14 mouse cellular contexts compared by ENCODE assay signal in the genomic region with DNA sequence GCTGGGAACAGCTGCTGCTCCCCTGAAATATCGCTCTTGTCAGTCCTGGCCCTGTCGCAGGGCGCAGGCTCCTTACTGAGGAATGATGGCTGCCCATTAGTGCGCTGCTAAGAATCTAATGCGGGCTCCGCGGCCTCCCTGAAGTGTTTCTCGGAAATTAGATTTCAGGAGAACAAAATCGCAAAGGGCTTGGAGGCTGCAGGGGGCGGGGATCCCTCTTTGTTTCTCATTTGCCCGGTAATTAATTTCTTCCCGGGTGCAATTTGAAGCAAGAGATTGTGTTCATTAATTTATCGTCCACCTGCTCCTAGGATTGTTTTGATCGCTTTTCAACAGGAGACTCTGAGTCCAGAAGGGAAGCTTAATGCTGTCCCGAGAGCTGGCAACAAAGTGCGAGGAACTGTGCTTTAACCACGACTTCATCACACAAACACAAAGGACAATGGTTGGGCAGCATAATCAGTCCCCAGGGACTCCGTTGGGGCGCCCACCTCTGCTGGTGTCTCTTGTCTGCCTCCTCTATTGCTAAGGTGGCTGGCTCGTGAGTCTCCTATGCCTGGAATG.
DNase-seq lines count a peak whose midpoint lies in the region; ATAC-seq and TF ChIP-seq lines count a peak whose summit lies in the region.
"Had no signal": no experiment of that assay in that cellular context is flagged by ENCODE, and none has a peak within 500 bp of the region (broad histone marks: within the 10 kb centered on the region; RNA-seq: fewer than 3 reads in every experiment).

No protein-coding gene starts in this region.

- no peaks in the 10 kb centered on the region for H3K79me2 ChIP-seq in heart, adult 2 months (replicated peaks; ENCODE audit: control insufficient read depth, insufficient read depth, low read length)

- H3K9me3 ChIP-seq in heart, embryonic 13.5 days, result no peaks in the 10 kb centered on the region
- H3K9me3 ChIP-seq in embryonic facial prominence, embryonic 11.5 days (replicated peaks; ENCODE audit: control insufficient read depth, low read length), result no peaks in the 10 kb centered on the region
- H3K9me3 ChIP-seq in hindbrain, postnatal 0 days (ENCODE audit: low read length), result no peaks in the 10 kb centered on the region
- no peaks in the 10 kb centered on the region for H3K9me3 ChIP-seq in liver, postnatal 0 days (ENCODE audit: low read length)
- H3K9me3 ChIP-seq: embryonic facial prominence, embryonic 13.5 days had no signal

- TF ChIP-seq CTCF in heart, adult 2 months (IDR thresholded peaks at IDR 0.05), result no peak
- TF ChIP-seq CTCF in hindbrain, postnatal 0 days (IDR thresholded peaks at IDR 0.05; ENCODE audit: low read depth), result no peak
- TF ChIP-seq CTCF in liver, postnatal 0 days (IDR thresholded peaks at IDR 0.05; ENCODE audit: low read depth), result no peak
- TF ChIP-seq CTCF in gastrocnemius, adult 2 months (IDR thresholded peaks at IDR 0.05), result no peak

- no peak overlapping the region for H3K4me3 ChIP-seq in heart, embryonic 13.5 days
- no peak overlapping the region for H3K4me3 ChIP-seq in heart, adult 2 months
- no peak overlapping the region for H3K4me3 ChIP-seq in embryonic facial prominence, embryonic 11.5 days (ENCODE audit: low read depth, low read length)
- no peak overlapping the region for H3K4me3 ChIP-seq in hindbrain, postnatal 0 days (ENCODE audit: low read length)
- H3K4me3 ChIP-seq in liver, postnatal 0 days (ENCODE audit: low read depth, low read length), result no peak overlapping the region
- no peak overlapping the region for H3K4me3 ChIP-seq in gastrocnemius, adult 2 months
- H3K4me3 ChIP-seq: embryonic facial prominence, embryonic 13.5 days; megakaryocyte, embryonic 14.5 days had no signal

- no peak for TF ChIP-seq EP300 in heart, adult 2 months (IDR thresholded peaks at IDR 0.05; ENCODE audit: insufficient read depth, low read depth, low read length)
- TF ChIP-seq EP300 in liver, postnatal 0 days (IDR thresholded peaks at IDR 0.05; ENCODE audit: low read depth), result no peak

- no peaks in the 10 kb centered on the region for H3K36me3 ChIP-seq in heart, embryonic 13.5 days
- H3K36me3 ChIP-seq in heart, adult 2 months (ENCODE audit: control insufficient read depth, insufficient read depth, low read length), result no peaks in the 10 kb centered on the region
- no peaks in the 10 kb centered on the region for H3K36me3 ChIP-seq in embryonic facial prominence, embryonic 11.5 days (replicated peaks; ENCODE audit: control insufficient read depth, insufficient read depth, low read depth, low read length)
- H3K36me3 ChIP-seq in hindbrain, postnatal 0 days (ENCODE audit: insufficient read depth, low read length), result no peaks in the 10 kb centered on the region
- H3K36me3 ChIP-seq in liver, postnatal 0 days (replicated peaks; ENCODE audit: insufficient read depth, low read length), result no peaks in the 10 kb centered on the region
- H3K36me3 ChIP-seq: embryonic facial prominence, embryonic 13.5 days had no signal

- 0 out of 2 replicates have a peak overlapping the region, but pooled peaks have one; percentile 14 for H3K9ac ChIP-seq in heart, embryonic 13.5 days
- H3K9ac ChIP-seq in heart, adult 2 months (ENCODE audit: low read depth, low read length), result no peak overlapping the region
- peak overlapping the region; percentile 13; the same call in 1 of the 2 replicates for H3K9ac ChIP-seq in embryonic facial prominence, embryonic 11.5 days (replicated peaks; ENCODE audit: low read length)
- no peak overlapping the region for H3K9ac ChIP-seq in hindbrain, postnatal 0 days (replicated peaks; ENCODE audit: low read length)
- H3K9ac ChIP-seq in liver, postnatal 0 days (replicated peaks), result no peak overlapping the region
- H3K9ac ChIP-seq: embryonic facial prominence, embryonic 13.5 days had no signal

- ATAC-seq in heart, embryonic 13.5 days (ENCODE audit: extremely low read depth, insufficient number of reproducible peaks, low FRiP score, low TSS enrichment), result no peak
- no peak; the same call in 1 of the 2 replicates for ATAC-seq in embryonic facial prominence, embryonic 11.5 days (replicated peaks; ENCODE audit: insufficient number of reproducible peaks, low FRiP score, low TSS enrichment, low read depth)
- peak; percentile 32; the same call in 1 of the 2 replicates for ATAC-seq in hindbrain, postnatal 0 days
- ATAC-seq in liver, postnatal 0 days, result no peak

- intact Hi-C loops in heart, adult 2 months (cut with DNase I), result no loop called here
- intact Hi-C loops in gastrocnemius, adult 2 months (cut with DNase I), result loop anchor here (10.0 kb wide), 1 partner anchor 86 kb away; no protein-coding TSS in a partner anchor

- DNase-seq in heart, adult 2 months, result no peak
- peak; percentile 45 for DNase-seq in Muller cell, postnatal 12 days (ENCODE audit: inconsistent ontology term)
- DNase-seq in embryonic facial prominence, embryonic 11.5 days (ENCODE audit: low spot score), result peak; percentile 18
- DNase-seq in hindbrain, postnatal 0 days (ENCODE audit: low spot score), result peak; percentile 73
- no peak for DNase-seq in liver, postnatal 0 days
- no peak for DNase-seq in lung, postnatal 14 days
- DNase-seq in gastrocnemius, adult 2 months, result no peak
- DNase-seq: heart, adult 18-20 months; kidney, adult 9 months; right cerebral cortex, postnatal 25 days had no signal

- peaks cover 43% of the 10 kb centered on the region for H3K4me1 ChIP-seq in heart, embryonic 13.5 days
- no peaks in the 10 kb centered on the region for H3K4me1 ChIP-seq in heart, adult 2 months (ENCODE audit: control insufficient read depth, insufficient read depth, low read length)
- no peaks in the 10 kb centered on the region for H3K4me1 ChIP-seq in embryonic facial prominence, embryonic 11.5 days (ENCODE audit: control insufficient read depth, insufficient read depth, low read length)
- H3K4me1 ChIP-seq in hindbrain, postnatal 0 days (ENCODE audit: insufficient read depth, low read length), result peaks cover 26% of the 10 kb centered on the region
- H3K4me1 ChIP-seq in liver, postnatal 0 days (ENCODE audit: insufficient read depth), result no peaks in the 10 kb centered on the region

- TF ChIP-seq POLR2A in heart, adult 2 months (IDR thresholded peaks at IDR 0.05; ENCODE audit: insufficient read depth, low read depth, low read length), result no peak

- no peak overlapping the region for H3K4me2 ChIP-seq in heart, embryonic 13.5 days
- H3K4me2 ChIP-seq in embryonic facial prominence, embryonic 11.5 days (ENCODE audit: low read depth, low read length), result no peak overlapping the region
- H3K4me2 ChIP-seq in hindbrain, postnatal 0 days (ENCODE audit: low read depth, low read length), result peak overlapping the region; percentile 13; the same call in 1 of the 2 replicates
- H3K4me2 ChIP-seq in liver, postnatal 0 days (ENCODE audit: low read depth, low read length), result no peak overlapping the region
- H3K4me2 ChIP-seq: embryonic facial prominence, embryonic 13.5 days; liver, embryonic 11.5 days had no signal

- 71% methylated on average over 20 of the region's 20 CpGs for WGBS in heart, embryonic 13.5 days
- 76% methylated on average over 20 of the region's 20 CpGs for whole genome bisulfite sequencing in heart, adult 2 months
- 52% methylated on average over 20 of the region's 20 CpGs for whole genome bisulfite sequencing in embryonic facial prominence, embryonic 11.5 days
- 18% methylated on average over 20 of the region's 20 CpGs for WGBS in hindbrain, postnatal 0 days
- 73% methylated on average over 20 of the region's 20 CpGs for WGBS in liver, postnatal 0 days (ENCODE audit: insufficient replicate concordance)

- 0 out of 2 replicates have a peak overlapping the region, but pooled peaks have one; percentile 16 for H3K27ac ChIP-seq in heart, embryonic 13.5 days (replicated peaks)
- no peak overlapping the region for H3K27ac ChIP-seq in heart, adult 2 months
- no peak overlapping the region for H3K27ac ChIP-seq in embryonic facial prominence, embryonic 11.5 days (replicated peaks; ENCODE audit: low read depth, low read length)
- H3K27ac ChIP-seq in hindbrain, postnatal 0 days, result peak overlapping the region; percentile 74
- H3K27ac ChIP-seq in liver, postnatal 0 days (ENCODE audit: low read depth), result no peak overlapping the region
- no peak overlapping the region for H3K27ac ChIP-seq in gastrocnemius, adult 2 months
- H3K27ac ChIP-seq: embryonic facial prominence, embryonic 13.5 days had no signal

- H3K27me3 ChIP-seq in heart, embryonic 13.5 days (replicated peaks), result no peaks in the 10 kb centered on the region
- no peaks in the 10 kb centered on the region for H3K27me3 ChIP-seq in heart, adult 2 months (ENCODE audit: control insufficient read depth, insufficient read depth, low read length)
- H3K27me3 ChIP-seq in embryonic facial prominence, embryonic 11.5 days (ENCODE audit: control insufficient read depth, insufficient read depth, low read length), result no peaks in the 10 kb centered on the region
- H3K27me3 ChIP-seq in hindbrain, postnatal 0 days (ENCODE audit: insufficient read depth, low read length), result no peaks in the 10 kb centered on the region
- no peaks in the 10 kb centered on the region for H3K27me3 ChIP-seq in liver, postnatal 0 days (ENCODE audit: insufficient read depth, low read length)
- H3K27me3 ChIP-seq: embryonic facial prominence, embryonic 13.5 days had no signal

Comparison
In these comparisons a context has a peak if more than half of its experiments do, and no peak if none do; other contexts are left out.
1. H3K27ac ChIP-seq: peak in heart, embryonic 13.5 days (single experiment) and hindbrain, postnatal 0 days (single experiment); none in heart, adult 2 months (single experiment), embryonic facial prominence, embryonic 11.5 days (single experiment), liver, postnatal 0 days (single experiment) and gastrocnemius, adult 2 months (single experiment).
2. H3K9ac ChIP-seq: peak in heart, embryonic 13.5 days (single experiment) and embryonic facial prominence, embryonic 11.5 days (single experiment); none in heart, adult 2 months (single experiment), hindbrain, postnatal 0 days (single experiment) and liver, postnatal 0 days (single experiment).
3. DNase-seq: peak in Muller cell, postnatal 12 days (single experiment), embryonic facial prominence, embryonic 11.5 days (single experiment) and hindbrain, postnatal 0 days (single experiment); none in heart, adult 2 months (0 of 2), liver, postnatal 0 days (single experiment), lung, postnatal 14 days (single experiment) and gastrocnemius, adult 2 months (single experiment).